Mouse (Mus musculus) myocyte (in vitro differentiated cells): ENCODE data around the gene Lexm. TPM values are rescaled to one million over a fixed set of nuclear protein-coding genes. Genes with fewer than 3 reads are reported as not detected.

Experiments used
- H3K27me3 ChIP-seq: one replicate; pipeline ENCODE4 v1.6.1; 2011; ENCODE audit not compliant: control insufficient read depth, insufficient read depth, insufficient read length
- H3K36me3 ChIP-seq: one replicate; pipeline ENCODE4 v1.6.1; 2011; ENCODE audit not compliant: control insufficient read depth, insufficient read depth
- H3K4me2 ChIP-seq: one replicate; pipeline ENCODE4 v1.6.1; 2011; ENCODE audit warnings: low read depth, control low read depth
- H3K4me3 ChIP-seq: one replicate; pipeline ENCODE4 v1.5.1; 2011; ENCODE audit warnings: mild to moderate bottlenecking, control low read depth, moderate library complexity
- H3K79me2 ChIP-seq: one replicate; pipeline ENCODE4 v1.6.1; 2011; ENCODE audit not compliant: control insufficient read depth, insufficient read depth
- H3ac ChIP-seq: one replicate; pipeline ENCODE4 v1.6.1; 2011; ENCODE audit not compliant: control insufficient read depth, insufficient read length
- CEBPB ChIP-seq: IDR thresholded peaks from 2 replicates; pipeline ENCODE4 v1.6.1; 2011; ENCODE audit warnings: mild to moderate bottlenecking, moderate library complexity; ENCODE audit not compliant: poor library complexity, insufficient read depth, severe bottlenecking
- E2F4 ChIP-seq: IDR thresholded peaks from one replicate; pipeline ENCODE4 v1.6.1; 2011; ENCODE audit warnings: mild to moderate bottlenecking, control low read depth, moderate library complexity; ENCODE audit not compliant: insufficient read depth
- MAX ChIP-seq: IDR thresholded peaks from one replicate; pipeline ENCODE4 v1.6.1; 2011; ENCODE audit warnings: low read depth, mild to moderate bottlenecking, control low read depth
- MYOD1 ChIP-seq, 3 experiments: IDR thresholded peaks; one replicate each; pipeline ENCODE4 v1.6.1; 2011; ENCODE audit warnings: control low read depth in 2 of 3, low read depth in 2 of 3, mild to moderate bottlenecking in 2 of 3, moderate library complexity in 1 of 3; ENCODE audit not compliant: insufficient read length in 2 of 3, control insufficient read depth in 1 of 3
- MYOG ChIP-seq, 3 experiments: IDR thresholded peaks; one replicate each; pipeline ENCODE4 v1.6.1; 2011; ENCODE audit warnings: control low read depth in 2 of 3, low read depth in 2 of 3, mild to moderate bottlenecking in 2 of 3; ENCODE audit not compliant: insufficient read length in 2 of 3, control insufficient read depth in 1 of 3, insufficient read depth in 1 of 3
- POLR2A ChIP-seq: IDR thresholded peaks from one replicate; pipeline ENCODE4 v1.6.1; 2011; ENCODE audit warnings: low read depth, mild to moderate bottlenecking, control low read depth, moderate library complexity; ENCODE audit not compliant: insufficient read length
- POLR2AphosphoS2 ChIP-seq: IDR thresholded peaks from one replicate; pipeline ENCODE4 v1.6.1; 2011; ENCODE audit warnings: low read depth, control low read depth; ENCODE audit not compliant: insufficient read length
- REST ChIP-seq: IDR thresholded peaks from one replicate; pipeline ENCODE4 v1.6.1; 2011; ENCODE audit warnings: mild to moderate bottlenecking, control low read depth, moderate library complexity; ENCODE audit not compliant: insufficient read depth, insufficient read length
- SRF ChIP-seq: IDR thresholded peaks from one replicate; pipeline ENCODE4 v1.6.1; 2011; ENCODE audit warnings: low read depth; ENCODE audit not compliant: control insufficient read depth, insufficient read length
- TCF12 ChIP-seq: IDR thresholded peaks from one replicate; pipeline ENCODE4 v1.6.1; 2011; ENCODE audit warnings: mild to moderate bottlenecking, control low read depth; ENCODE audit not compliant: poor library complexity, insufficient read depth, severe bottlenecking
- TCF3 ChIP-seq: IDR thresholded peaks from one replicate; pipeline ENCODE4 v1.6.1; 2011; ENCODE audit warnings: low read depth, control low read depth; ENCODE audit not compliant: insufficient read length
- USF1 ChIP-seq: IDR thresholded peaks from one replicate; pipeline ENCODE4 v1.6.1; 2011; ENCODE audit warnings: low read depth, mild to moderate bottlenecking, control low read depth, moderate library complexity
- polyA plus RNA-seq: library from polyadenylated mRNA; unstranded; fragments of >200 nt; fragmentation: generic; extraction: Trizol; gene quantifications from one replicate; pipeline ENCODE4 v1.2.1, GENCODE M21; 2012; ENCODE audit warnings: missing spikeins

The Lexm gene
- polyA plus RNA-seq, 1 experiment, result not detected

GRCm38 (mm10) chr4:106663956-106664470 is 47.0 kb upstream of the Lexm start:
- Histone ChIP-seq H3K27me3 (no peaks in the 10 kb centered on the region), H3ac (no peak overlapping the region), H3K36me3 (peaks cover 31% of the 10 kb centered on the region), H3K4me3 (no peak overlapping the region), H3K4me2 (no peak overlapping the region), H3K79me2 (no peaks in the 10 kb centered on the region)
- TF ChIP-seq SRF, result no peak
- TF ChIP-seq POLR2A, result no peak
- TF ChIP-seq TCF12, result no peak
- no peak for TF ChIP-seq TCF3
- TF ChIP-seq CEBPB, result no peak
- TF ChIP-seq POLR2AphosphoS2, result no peak
- TF ChIP-seq MYOG (IDR thresholded peaks at IDR 0.05; ENCODE audit: control insufficient read depth in 1 of 3, insufficient read depth in 1 of 3, insufficient read length in 2 of 3, low read depth in 2 of 3), result no peak
- TF ChIP-seq USF1, result no peak

- H3K4me3 ChIP-seq, result no peak overlapping the region
- H3K4me2 ChIP-seq, result no peak overlapping the region
- peaks cover 5% of the 10 kb centered on the region for H3K79me2 ChIP-seq
- TF ChIP-seq MYOD1 (IDR thresholded peaks at IDR 0.05; ENCODE audit: control insufficient read depth in 1 of 3, insufficient read length in 2 of 3, low read depth in 2 of 3), result no peak
- TF ChIP-seq TCF12, result no peak
- TF ChIP-seq SRF, result no peak
- no peak for TF ChIP-seq USF1
- no peak for TF ChIP-seq TCF3
- TF ChIP-seq POLR2A, result no peak
- TF ChIP-seq REST, result no peak
- TF ChIP-seq POLR2AphosphoS2, result no peak
- TF ChIP-seq MAX, result no peak
- no peak for TF ChIP-seq CEBPB
- TF ChIP-seq E2F4, result no peak
- TF ChIP-seq MYOG (IDR thresholded peaks at IDR 0.05; ENCODE audit: control insufficient read depth in 1 of 3, insufficient read depth in 1 of 3, insufficient read length in 2 of 3, low read depth in 2 of 3), result no peak
- no peaks in the 10 kb centered on the region for H3K27me3 ChIP-seq
- H3K36me3 ChIP-seq, result no peaks in the 10 kb centered on the region
- H3ac ChIP-seq, result no peak overlapping the region
These were observed 38.6 kb upstream of the Lexm start for GRCm38 (mm10) chr4:106655681-106656080.

- Histone ChIP-seq H3ac (no peak overlapping the region), H3K79me2 (peaks cover 5% of the 10 kb centered on the region), H3K36me3 (no peaks in the 10 kb centered on the region), H3K4me2 (no peak overlapping the region), H3K27me3 (no peaks in the 10 kb centered on the region), H3K4me3 (no peak overlapping the region)
- TF ChIP-seq REST (no peak), SRF (no peak)
These were observed 36.0 kb upstream of the Lexm start for GRCm38 (mm10) chr4:106653051-106653450.

DNA sequence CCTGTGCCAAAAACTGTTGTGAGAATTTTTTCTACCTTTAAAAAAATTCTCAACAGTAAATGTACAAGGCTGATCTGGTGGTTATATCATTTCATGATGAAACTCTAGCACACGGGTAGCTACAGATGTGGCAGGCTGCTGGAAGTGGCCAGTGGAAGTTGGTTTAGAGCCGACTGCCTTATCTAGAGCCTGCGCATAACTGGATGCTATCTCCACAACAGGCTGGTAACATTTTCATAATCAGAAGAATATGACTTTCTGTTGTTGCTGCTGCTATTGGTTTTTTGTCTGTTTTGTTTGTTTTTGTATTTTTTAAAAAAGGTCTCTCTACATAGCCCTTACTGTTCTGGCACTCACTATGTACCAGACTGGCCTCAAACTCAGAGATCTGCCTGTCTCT is 35.5 kb upstream of the Lexm start:
- Histone ChIP-seq H3ac (no peak overlapping the region), H3K36me3 (no peaks in the 10 kb centered on the region), H3K4me2 (no peak overlapping the region), H3K79me2 (peaks cover 5% of the 10 kb centered on the region), H3K4me3 (no peak overlapping the region), H3K27me3 (no peaks in the 10 kb centered on the region)
- TF ChIP-seq REST, result no peak
- no peak for TF ChIP-seq E2F4
- TF ChIP-seq SRF, result no peak
- TF ChIP-seq USF1, result no peak
- no peak for TF ChIP-seq TCF12

GRCm38 (mm10) chr4:106650833-106651527 is 33.9 kb upstream of the Lexm start, which contains the start of gene Pars2:
TSS of gene Pars2 (plus strand) at chr4:106651069.
- no peaks in the 10 kb centered on the region for H3K27me3 ChIP-seq
- H3ac ChIP-seq, result peak within 1 kb of the TSS; percentile 11
- peak within 1 kb of the TSS; percentile 37 for H3K4me3 ChIP-seq
- H3K4me2 ChIP-seq, result peak within 1 kb of the TSS; percentile 83
- no peaks in the 10 kb centered on the region for H3K36me3 ChIP-seq
- peak; percentile 79 for TF ChIP-seq E2F4
- TF ChIP-seq SRF, result peak; percentile 36
- TF ChIP-seq TCF12, result no peak
- peak; percentile 90 for TF ChIP-seq POLR2A
- TF ChIP-seq USF1, result no peak
- TF ChIP-seq TCF3, result no peak
- no peak for TF ChIP-seq MYOD1 (IDR thresholded peaks at IDR 0.05; ENCODE audit: control insufficient read depth in 1 of 3, insufficient read length in 2 of 3, low read depth in 2 of 3)
- TF ChIP-seq POLR2AphosphoS2, result peak; percentile 91
- peaks cover 5% of the 10 kb centered on the region for H3K79me2 ChIP-seq
